Mouse (Mus musculus) small intestine, adult 2 months (tissue): ENCODE data around the gene Gm9913.

Experiments
- CTCF ChIP-seq: fragments of 200-500 bp; IDR thresholded peaks from 2 replicates; pipeline ENCODE4 v1.5.1; 2012; ENCODE audit warnings: low read depth, mild to moderate bottlenecking, control low read depth, inconsistent platforms, low read length, moderate library complexity, mixed read lengths; ENCODE audit not compliant: insufficient replicate concordance, insufficient read length; ENCODE audit errors: extremely low read depth
- POLR2A ChIP-seq: fragments of 200-500 bp; IDR thresholded peaks from 2 replicates; pipeline ENCODE4 v1.6.1; 2012; ENCODE audit warnings: low read depth, mild to moderate bottlenecking, control low read depth, inconsistent platforms, low read length, moderate library complexity

GRCm38 (mm10) chr2:125478705-125479104 lies 26.2 kb upstream of the Gm9913 start:
- TF ChIP-seq POLR2A (no peak), CTCF (no peak)
